Mouse (Mus musculus) layer of hippocampus, postnatal 25 days (tissue): ENCODE measurements around the gene Cox8a. TPM values are rescaled to one million over a fixed set of nuclear protein-coding genes. Genes with fewer than 3 reads are reported as not detected.

ENCODE experiments used
- total RNA-seq, 2 experiments: library from RNA; stranded (reverse); gene quantifications; 2 replicates each; pipeline ENCODE4 v1.2.3; 2021

Cox8a gene
- total RNA-seq, 2 experiments from 2014 or later, result 1,060 to 1,153 TPM

Other genes starting within 250 kb of the Cox8a start
- gene Ppp1r14b, start 242.6 kb downstream of the Cox8a start, total RNA-seq, result 10 to 100 TPM; 63.3 to 69.8 TPM
- 10 to 100 TPM; 14.8 to 16.0 TPM for gene Plcb3, start 241.1 kb downstream of the Cox8a start, total RNA-seq
- gene Fkbp2, start 237.1 kb downstream of the Cox8a start, total RNA-seq, result 10 to 100 TPM; 88.6 to 93.9 TPM
- 10 to 100 TPM; 83.2 to 85.2 TPM for gene Vegfb, start 230.0 kb downstream of the Cox8a start, total RNA-seq
- 10 to 100 TPM; 21.9 to 23.5 TPM for gene Dnajc4, start 225.0 kb downstream of the Cox8a start, total RNA-seq
- 10 to 100 TPM; 13.5 to 14.9 TPM for gene Nudt22, start 221.5 kb downstream of the Cox8a start, total RNA-seq
- gene Trpt1, start 221.5 kb downstream of the Cox8a start, total RNA-seq, result 10 to 100 TPM; 16.1 to 18.8 TPM
- gene Fermt3, start 198.1 kb downstream of the Cox8a start, total RNA-seq, result 1 to 10 TPM; 4.3 to 4.6 TPM
- 100 to 1,000 TPM; 169 to 202 TPM for gene Stip1, start 177.6 kb downstream of the Cox8a start, total RNA-seq
- gene Macrod1, start 160.8 kb downstream of the Cox8a start, total RNA-seq, result 10 to 100 TPM; 16.4 to 22.0 TPM
- gene Flrt1, start 111.9 kb downstream of the Cox8a start, total RNA-seq, result 10 to 100 TPM; 18.3 to 21.2 TPM
- gene Otub1, start 11.3 kb downstream of the Cox8a start, total RNA-seq, result 100 to 1,000 TPM; 291 to 300 TPM
- gene Naa40, start 23.6 kb upstream of the Cox8a start, total RNA-seq, result 10 to 100 TPM; 24.6 to 34.6 TPM
- gene Rcor2, start 49.7 kb upstream of the Cox8a start, total RNA-seq, result 10 to 100 TPM; 17.4 to 20.0 TPM
- gene Mark2, start 124.2 kb upstream of the Cox8a start, total RNA-seq, result 100 to 1,000 TPM; 102 to 130 TPM
- gene Spindoc, start 165.4 kb upstream of the Cox8a start, total RNA-seq, result 10 to 100 TPM; 33.8 to 35.3 TPM
- 10 to 100 TPM; 48.9 to 51.4 TPM for gene 2700081O15Rik, start 200.0 kb upstream of the Cox8a start, total RNA-seq